Mouse (Mus musculus): ENCODE data around the gene Plekhf1.

Plekhf1 gene

DNA sequence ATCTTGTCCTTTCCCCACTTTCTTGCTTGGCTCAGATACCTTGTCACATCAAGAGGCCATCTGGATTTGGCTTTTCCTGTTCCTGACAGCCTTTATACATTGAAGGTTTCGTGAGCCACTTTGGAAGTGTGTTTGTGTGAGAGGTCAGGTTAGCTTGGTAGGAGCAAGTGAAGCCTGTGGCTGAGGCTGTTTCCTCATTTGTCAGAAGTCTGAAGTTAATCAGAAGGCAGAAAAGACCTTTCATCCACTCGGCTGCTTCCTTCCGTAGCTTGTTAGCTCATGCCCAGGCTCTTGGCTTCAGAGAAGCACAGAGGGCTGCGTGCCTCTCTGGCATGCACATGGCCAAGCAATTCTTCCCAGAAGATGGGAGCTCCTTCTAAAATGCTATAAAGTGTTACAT lies 40.0 kb downstream of the Plekhf1 start:
- DNase-seq (ENCODE audit: low read depth): peak; percentile 51

GRCm38 (mm10) chr7:38186861-38187260 lies 41.0 kb downstream of the Plekhf1 start:
- peak; percentile 51 for DNase-seq (ENCODE audit: low read depth)

- no peak for DNase-seq (ENCODE audit: low read depth)
Observed at GRCm38 (mm10) chr7:38184786-38185185, 43.0 kb downstream of the Plekhf1 start.

DNA sequence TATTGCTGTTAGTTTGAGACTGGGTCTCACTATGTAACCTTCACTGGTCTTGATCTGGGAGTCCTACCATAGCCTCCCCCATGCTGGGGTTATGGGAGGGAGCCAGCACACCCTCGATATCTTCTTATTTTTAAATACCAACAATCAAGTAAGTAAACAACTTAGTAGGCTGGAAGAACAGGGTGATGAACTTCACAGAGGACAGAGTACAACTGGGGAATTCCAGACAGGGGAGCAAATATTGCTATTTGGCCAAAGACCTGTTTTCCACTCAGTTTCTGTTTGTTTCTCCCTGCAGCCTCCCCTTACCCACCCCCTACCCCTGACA lies 43.4 kb downstream of the Plekhf1 start:
- no peak for DNase-seq (ENCODE audit: low read depth)

DNA sequence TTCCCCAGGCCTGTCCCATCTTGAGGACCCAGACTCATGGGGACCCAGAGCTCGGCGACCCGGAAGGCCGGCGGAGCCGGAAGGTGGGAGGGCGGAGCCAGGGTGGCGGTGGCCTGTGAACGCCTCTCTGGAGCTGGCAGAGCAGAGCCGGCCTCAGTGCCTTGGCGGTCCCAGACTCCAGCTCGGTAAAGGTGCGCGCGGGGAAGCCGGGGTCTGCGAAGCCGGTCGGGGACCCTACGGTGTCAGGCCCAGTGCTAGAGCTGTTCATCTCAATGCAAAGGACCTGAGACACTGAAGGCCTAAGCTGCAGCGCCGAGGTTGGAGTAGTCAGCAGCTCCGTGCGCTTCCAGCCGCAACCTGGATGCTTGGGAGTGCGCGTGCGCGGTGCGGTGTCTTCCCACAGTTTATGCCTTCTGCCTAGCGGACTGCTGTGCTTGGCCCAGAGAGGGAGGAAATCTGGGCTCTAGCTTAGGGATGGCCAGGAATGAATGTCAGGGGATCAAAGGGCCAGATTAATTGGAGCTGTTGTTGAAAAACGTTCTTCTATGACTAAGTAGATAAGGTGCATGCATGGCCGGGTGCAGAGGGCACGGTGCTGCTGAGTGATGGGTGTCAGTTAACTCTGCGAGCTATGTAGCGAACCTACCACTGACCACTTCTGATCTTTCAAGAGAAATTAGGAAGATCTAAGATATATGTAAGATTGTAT lies 44.0 kb downstream of the Plekhf1 start:
- peak; percentile 86 for DNase-seq (ENCODE audit: low read depth)

DNA sequence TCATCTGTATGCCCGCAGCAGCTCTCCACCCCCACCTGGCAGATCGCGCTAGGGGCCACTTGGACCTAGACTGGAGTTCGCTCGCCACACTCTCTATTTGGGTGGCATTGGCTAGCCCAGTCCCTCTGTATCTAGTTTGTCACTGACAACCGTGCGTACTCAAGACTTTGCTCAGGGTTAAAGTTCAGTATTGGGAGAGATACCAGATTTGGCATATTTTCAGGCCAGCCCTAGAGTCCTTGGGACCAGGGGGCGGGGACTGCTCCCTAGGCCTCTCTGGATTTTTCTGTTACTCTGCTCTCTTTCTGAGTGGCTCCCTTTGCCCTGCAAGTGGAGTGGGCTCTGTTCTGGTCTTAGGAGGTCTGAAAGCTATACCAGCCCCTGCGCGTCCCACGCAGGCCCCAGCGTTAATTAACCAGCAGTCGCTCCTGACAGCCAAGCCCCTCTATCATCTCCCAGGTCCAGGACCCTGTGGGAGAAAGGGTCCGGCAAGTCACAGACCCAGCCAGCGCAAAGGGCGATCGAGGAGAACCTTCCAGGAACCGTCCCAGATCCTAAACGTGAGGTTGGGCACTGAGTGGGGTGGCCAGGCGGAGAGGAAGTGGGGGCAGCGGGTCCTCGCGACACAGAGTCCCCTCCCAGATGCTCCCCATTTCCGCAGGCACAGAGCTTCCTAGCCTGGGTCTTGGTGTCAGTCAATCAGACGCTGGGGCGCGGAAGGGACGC lies 44.7 kb downstream of the Plekhf1 start, which contains the start of gene 1600014C10Rik:
Gene 1600014C10Rik (plus strand): TSS at position 256 of the 726 bp plus-strand sequence.
- no peak for DNase-seq (ENCODE audit: low read depth)

DNA sequence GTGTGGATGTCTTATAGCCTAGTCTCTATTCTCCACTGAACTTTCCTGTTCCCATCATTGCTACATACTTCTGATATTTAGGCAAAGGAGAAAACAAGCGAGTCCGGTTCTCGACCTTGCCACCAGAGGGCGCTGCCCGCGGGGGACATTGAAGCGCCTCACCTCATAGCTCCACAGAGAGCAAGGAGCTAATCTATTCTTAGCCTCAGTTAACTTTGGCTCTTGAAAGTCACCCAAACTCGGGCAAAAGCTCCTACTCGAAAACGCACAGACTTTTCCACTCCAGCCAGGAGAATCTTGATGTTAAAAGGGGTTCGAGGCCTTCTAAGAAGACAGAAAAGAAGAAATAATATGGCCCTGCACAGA lies 45.2 kb downstream of the Plekhf1 start:
- DNase-seq (ENCODE audit: low read depth): peak; percentile 93

DNA sequence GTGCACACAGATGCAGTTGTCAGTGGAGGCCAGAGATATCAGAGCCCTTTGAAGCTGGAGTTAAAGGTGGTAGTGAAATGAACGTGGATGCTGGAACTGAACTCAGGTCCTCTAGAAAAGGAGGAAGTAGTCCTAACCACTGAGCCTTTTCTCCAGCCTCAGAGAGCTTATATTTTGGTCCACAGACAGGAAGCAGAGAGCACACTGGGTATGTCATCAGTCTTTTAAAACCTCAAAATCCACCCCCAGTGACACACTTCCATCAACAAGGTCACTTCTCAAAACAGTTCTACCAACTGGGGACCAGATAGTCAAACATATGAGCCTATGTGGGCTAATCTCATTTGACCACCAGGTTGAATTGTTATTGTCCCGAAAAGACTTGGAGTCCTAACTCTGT lies 46.5 kb downstream of the Plekhf1 start:
- DNase-seq (ENCODE audit: low read depth): no peak

GRCm38 (mm10) chr7:38179896-38180295 lies 47.9 kb downstream of the Plekhf1 start:
- no peak for DNase-seq (ENCODE audit: low read depth)

DNA sequence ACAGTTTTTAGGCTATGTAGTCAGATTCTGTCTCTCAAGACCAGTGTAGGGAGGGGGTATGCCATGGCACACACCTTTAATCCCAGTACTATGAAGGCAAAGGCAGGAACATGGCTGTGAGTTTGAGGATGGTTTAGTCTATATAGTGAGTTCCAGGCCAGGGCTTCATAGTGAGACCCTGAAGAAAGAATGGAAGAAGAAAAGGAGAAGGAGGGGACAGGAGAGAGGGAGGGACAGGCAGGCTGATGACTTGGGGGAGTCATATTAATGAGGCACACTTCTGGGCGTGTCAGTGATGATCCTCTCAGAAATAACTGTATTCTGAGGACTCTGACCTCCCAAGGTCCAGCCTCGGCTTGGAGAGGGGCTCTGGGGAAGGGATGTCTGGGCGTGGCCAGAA lies 51.8 kb downstream of the Plekhf1 start:
- no peak for DNase-seq (ENCODE audit: low read depth)

DNA sequence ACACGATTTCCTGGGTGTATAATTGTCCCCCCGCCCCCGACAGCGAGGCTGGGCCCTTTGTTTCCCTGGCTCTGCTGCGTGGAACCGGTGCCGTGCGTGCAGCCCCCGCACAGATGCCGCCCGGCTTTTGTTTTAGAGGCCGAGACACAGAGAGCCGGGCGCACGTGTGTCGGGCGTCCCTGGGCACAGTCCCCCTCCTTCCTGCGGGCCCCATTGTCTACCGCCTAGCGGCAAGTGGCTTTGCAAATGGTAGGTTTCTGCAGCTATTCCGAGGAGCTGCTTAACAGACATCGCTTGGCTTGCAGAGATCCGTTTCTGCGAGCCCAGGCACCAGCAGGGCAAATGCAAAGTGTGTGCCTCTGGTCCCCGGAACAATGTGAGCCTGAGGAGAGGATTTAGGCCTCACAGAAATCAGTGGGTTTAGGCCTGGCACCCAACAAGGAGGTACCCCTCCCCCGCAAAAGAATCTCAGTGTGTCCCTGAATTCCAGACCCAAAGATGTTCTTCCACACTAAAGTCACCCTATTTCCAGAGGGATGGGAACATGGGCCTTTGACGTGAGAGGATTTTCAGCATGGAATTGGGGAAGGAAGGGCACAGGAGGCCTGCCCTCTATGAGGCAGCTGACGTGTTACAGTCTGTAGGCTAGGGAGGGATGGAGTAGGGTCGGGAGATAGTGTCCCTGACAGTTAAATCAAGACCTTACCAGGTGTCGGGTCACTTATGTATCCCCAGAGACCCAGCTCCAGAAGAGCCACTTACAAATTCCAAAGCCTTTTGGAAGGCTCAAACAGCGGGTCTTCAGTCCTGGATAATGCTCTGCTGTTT lies 53.3 kb downstream of the Plekhf1 start:
- DNase-seq (ENCODE audit: low read depth): peak; percentile 32

GRCm38 (mm10) chr7:38173871-38174270 lies 53.9 kb downstream of the Plekhf1 start:
- DNase-seq (ENCODE audit: low read depth): no peak

DNA sequence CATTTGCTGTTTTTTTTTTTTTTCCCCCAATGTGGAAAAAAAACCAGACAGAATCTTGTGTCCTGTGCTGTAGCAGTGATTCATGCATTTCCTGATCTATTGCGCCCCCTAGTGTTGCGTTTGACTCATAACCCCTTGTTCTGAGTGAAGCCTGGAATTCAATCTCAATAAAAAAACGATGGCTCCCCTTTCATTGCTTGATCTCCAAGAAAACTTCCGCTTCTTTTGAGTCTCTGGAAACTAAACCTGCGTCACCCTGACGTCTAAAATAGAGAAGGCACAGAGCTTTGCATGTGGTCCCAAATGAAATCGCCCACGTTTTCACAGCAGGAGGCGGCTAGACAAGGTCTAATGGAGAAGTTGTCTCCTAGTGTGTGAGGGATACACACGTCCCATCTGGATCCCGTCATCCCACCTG lies 60.1 kb downstream of the Plekhf1 start:
- peak; percentile 79 for DNase-seq (ENCODE audit: low read depth)
